Mouse (Mus musculus) kidney, adult 9 months (tissue): ENCODE measurements around the gene Tshz2.

Source experiments
- DNase-seq: peaks from one replicate; pipeline ENCODE4 v3.0.0; 2022

Gene Tshz2

GRCm38 (mm10) chr2:169958736-169959573 lies 326.1 kb downstream of the Tshz2 start:
- no peak for DNase-seq

- no peak for DNase-seq
These were observed 328.8 kb downstream of the Tshz2 start for GRCm38 (mm10) chr2:169961463-169962230.

- no peak for DNase-seq
These were observed 329.4 kb downstream of the Tshz2 start for GRCm38 (mm10) chr2:169962231-169962600.

- peak; percentile 4 for DNase-seq
These were observed 330.0 kb downstream of the Tshz2 start for GRCm38 (mm10) chr2:169962776-169963175.

GRCm38 (mm10) chr2:169970481-169970880 lies 337.7 kb downstream of the Tshz2 start:
- no peak for DNase-seq

GRCm38 (mm10) chr2:169982925-169983324 lies 350.1 kb downstream of the Tshz2 start:
- DNase-seq = no peak

GRCm38 (mm10) chr2:169987186-169987585 lies 354.4 kb downstream of the Tshz2 start:
- DNase-seq = no peak

GRCm38 (mm10) chr2:169989186-169989585 lies 356.4 kb downstream of the Tshz2 start:
- DNase-seq = no peak

GRCm38 (mm10) chr2:169990991-169991390 lies 358.2 kb downstream of the Tshz2 start:
- no peak for DNase-seq

- peak; percentile 46 for DNase-seq
These were observed 363.2 kb downstream of the Tshz2 start for GRCm38 (mm10) chr2:169995987-169996386.

GRCm38 (mm10) chr2:169996501-169997237 lies 363.9 kb downstream of the Tshz2 start:
- peak; percentile 38 for DNase-seq

- no peak for DNase-seq
These were observed 364.6 kb downstream of the Tshz2 start for GRCm38 (mm10) chr2:169997276-169998049.

GRCm38 (mm10) chr2:169998878-169999337 lies 366.1 kb downstream of the Tshz2 start:
- no peak for DNase-seq

- DNase-seq = no peak
These were observed 370.0 kb downstream of the Tshz2 start for GRCm38 (mm10) chr2:170002594-170003504.

GRCm38 (mm10) chr2:170003666-170004065 lies 370.9 kb downstream of the Tshz2 start:
- DNase-seq = no peak

GRCm38 (mm10) chr2:170006829-170007228 lies 374.0 kb downstream of the Tshz2 start:
- no peak for DNase-seq

GRCm38 (mm10) chr2:170007426-170007958 lies 374.7 kb downstream of the Tshz2 start:
- peak; percentile 28 for DNase-seq

GRCm38 (mm10) chr2:170009729-170010128 lies 376.9 kb downstream of the Tshz2 start:
- DNase-seq = no peak

- DNase-seq = no peak
These were observed 379.0 kb downstream of the Tshz2 start for GRCm38 (mm10) chr2:170011858-170012257.

- DNase-seq = no peak
These were observed 384.5 kb downstream of the Tshz2 start for GRCm38 (mm10) chr2:170017302-170017701.

GRCm38 (mm10) chr2:170017926-170018325 lies 385.1 kb downstream of the Tshz2 start:
- no peak for DNase-seq
